Mouse (Mus musculus): ENCODE measurements at regions not wholly inside any gene's neighbourhood (a gene's known extent, or its start where the extent isn't known, plus 50 kb on each side); places are given as distances from the start of the nearest gene placed in this dataset.

GRCm38 (mm10) chr9:61249691-61250425 is 122.3 kb upstream of the Tle3 start:
- TF ChIP-seq POLR2A (IDR thresholded peaks at IDR 0.05; ENCODE audit: borderline replicate concordance, insufficient read depth, low read length) (no peak), CTCF (IDR thresholded peaks at IDR 0.05; ENCODE audit: borderline replicate concordance, insufficient read depth, low read depth, low read length) (no peak)

All from cerebellum, adult 2 months (tissue).